Mouse (Mus musculus) liver, embryonic 13.5 days (tissue): ENCODE data around the gene Abhd16b. TPM values are rescaled to one million over a fixed set of nuclear protein-coding genes. Genes with fewer than 3 reads are reported as not detected.

ENCODE experiments used
- ATAC-seq: fragments of 200-750 bp; cut with Nextera tagmentation; 2 replicates; pipeline ENCODE4 v1.8.0; 2017; ENCODE audit warnings: low read depth, mild to moderate bottlenecking, moderate number of reproducible peaks, moderate library complexity
- DNase-seq: peaks from one replicate; pipeline ENCODE4 v3.0.0; 2022
- H3K27ac ChIP-seq: fragments of 300-500 bp; sonication (generic); 2 replicates; pipeline ENCODE4 v1.5.1; 2015; ENCODE audit warnings: moderate library complexity, mild to moderate bottlenecking, inconsistent platforms
- H3K27me3 ChIP-seq: fragments of 300-500 bp; sonication (generic); 2 replicates; pipeline ENCODE4 v1.6.1; 2015; ENCODE audit warnings: mild to moderate bottlenecking, inconsistent platforms
- H3K36me3 ChIP-seq: fragments of 300-500 bp; sonication (generic); 2 replicates; pipeline ENCODE4 v1.6.1; 2015; ENCODE audit warnings: mild to moderate bottlenecking, inconsistent platforms
- H3K4me1 ChIP-seq: fragments of 300-500 bp; sonication (generic); replicated peaks from 2 replicates; pipeline ENCODE4 v1.6.1; 2015; ENCODE audit warnings: inconsistent platforms
- H3K4me2 ChIP-seq: fragments of 300-500 bp; sonication (generic); 2 replicates; pipeline ENCODE4 v1.6.1; 2015; ENCODE audit warnings: inconsistent platforms, mild to moderate bottlenecking, moderate library complexity
- H3K4me3 ChIP-seq: fragments of 300-500 bp; sonication (generic); replicated peaks from 2 replicates; pipeline ENCODE4 v1.5.1; 2015; ENCODE audit warnings: mild to moderate bottlenecking, inconsistent platforms
- H3K9ac ChIP-seq: fragments of 300-500 bp; sonication (generic); 2 replicates; pipeline ENCODE4 v1.6.1; 2015; ENCODE audit warnings: mild to moderate bottlenecking, inconsistent platforms
- H3K9me3 ChIP-seq: fragments of 300-500 bp; sonication (generic); replicated peaks from 2 replicates; pipeline ENCODE4 v1.6.1; 2016; ENCODE audit warnings: inconsistent platforms
- WGBS: fragments of 180-500 bp; shearing (Covaris S2); methylation state at CpG from one replicate; pipeline ENCODE4 v1.1.7; 2015; ENCODE audit not compliant: insufficient replicate concordance; 5-methylcytosine and 5-hydroxymethylcytosine counted together
- polyA plus RNA-seq: library from polyadenylated mRNA; unstranded; fragments of >200 nt; fragmentation: Nextera tagmentation; extraction: Ambion mirVana; gene quantifications from 2 replicates; pipeline ENCODE4 v1.2.1, GENCODE M21; 2015

The Abhd16b gene
- polyA plus RNA-seq, 1 experiment from 2014 or later, result 0.06 TPM

- Histone ChIP-seq H3K9ac (no peak overlapping the region), H3K4me3 (no peak overlapping the region), H3K4me2 (no peak overlapping the region), H3K9me3 (no peaks in the 10 kb centered on the region), H3K27ac (no peak overlapping the region), H3K36me3 (peaks cover 97% of the 10 kb centered on the region), H3K4me1 (no peaks in the 10 kb centered on the region), H3K27me3 (no peaks in the 10 kb centered on the region)
- WGBS, result 89% methylated on average over 8 of the region's 8 CpGs
- DNase-seq, result no peak
- ATAC-seq, result no peak
Measured at GRCm38 (mm10) chr2:181511231-181511630, 18.2 kb downstream of the Abhd16b start.

- Histone ChIP-seq H3K4me2 (peak overlapping the region; percentile 81), H3K9me3 (no peaks in the 10 kb centered on the region), H3K27ac (peak overlapping the region; percentile 98), H3K9ac (peak overlapping the region; percentile 96), H3K36me3 (peaks cover 40% of the 10 kb centered on the region), H3K4me3 (peak overlapping the region; percentile 91), H3K27me3 (no peaks in the 10 kb centered on the region), H3K4me1 (peaks cover 42% of the 10 kb centered on the region)
- ATAC-seq (no peak), DNase-seq (no peak)
- 63% methylated on average over 3 of the region's 3 CpGs for WGBS
Measured at GRCm38 (mm10) chr2:181519201-181519600, 26.2 kb downstream of the Abhd16b start.

GRCm38 (mm10) chr2:181520118-181520935 is 27.3 kb downstream of the Abhd16b start, which contains the start of gene Dnajc5:
TSS of gene Dnajc5 (plus strand) at chr2:181520485.
- Histone ChIP-seq H3K27me3 (no peaks in the 10 kb centered on the region), H3K4me1 (peaks cover 46% of the 10 kb centered on the region), H3K9ac (peak within 1 kb of the TSS; percentile 96), H3K9me3 (no peaks in the 10 kb centered on the region), H3K4me3 (peak within 1 kb of the TSS; percentile 91), H3K27ac (peak within 1 kb of the TSS; percentile 98), H3K4me2 (peak within 1 kb of the TSS; percentile 81), H3K36me3 (peaks cover 32% of the 10 kb centered on the region)
- peak; percentile 99 for DNase-seq
- under 1% methylated on average over 74 of the region's 74 CpGs for WGBS
- ATAC-seq, result peak; percentile 96

- Histone ChIP-seq H3K9ac (peak overlapping the region; percentile 96), H3K27ac (peak overlapping the region; percentile 98), H3K9me3 (no peaks in the 10 kb centered on the region), H3K27me3 (no peaks in the 10 kb centered on the region), H3K4me1 (peaks cover 46% of the 10 kb centered on the region), H3K4me2 (peak overlapping the region; percentile 81), H3K36me3 (peaks cover 28% of the 10 kb centered on the region), H3K4me3 (peak overlapping the region; percentile 91)
- ATAC-seq (no peak), DNase-seq (no peak)
- under 1% methylated on average over 17 of the region's 17 CpGs for WGBS
Measured at GRCm38 (mm10) chr2:181520936-181521227, 27.9 kb downstream of the Abhd16b start.

- Histone ChIP-seq H3K9ac (peak overlapping the region; percentile 96), H3K27me3 (no peaks in the 10 kb centered on the region), H3K27ac (peak overlapping the region; percentile 58), H3K4me3 (peak overlapping the region; percentile 91), H3K4me2 (peak overlapping the region; percentile 81), H3K9me3 (no peaks in the 10 kb centered on the region), H3K4me1 (peaks cover 46% of the 10 kb centered on the region), H3K36me3 (peaks cover 22% of the 10 kb centered on the region)
- no peak for ATAC-seq
- WGBS, result 28% methylated on average over 10 of the region's 10 CpGs
- no peak for DNase-seq
Measured at GRCm38 (mm10) chr2:181521491-181521890, 28.5 kb downstream of the Abhd16b start.

GRCm38 (mm10) chr2:181522811-181523210 is 29.8 kb downstream of the Abhd16b start:
- H3K36me3 ChIP-seq, result peaks cover 14% of the 10 kb centered on the region
- peak overlapping the region; percentile 81 for H3K4me2 ChIP-seq
- H3K27me3 ChIP-seq, result no peaks in the 10 kb centered on the region
- no peak for ATAC-seq
- 45% methylated on average over 5 of the region's 5 CpGs for WGBS
- peak overlapping the region; percentile 91 for H3K4me3 ChIP-seq
- no peaks in the 10 kb centered on the region for H3K9me3 ChIP-seq
- peaks cover 46% of the 10 kb centered on the region for H3K4me1 ChIP-seq
- no peak overlapping the region for H3K9ac ChIP-seq
- peak; percentile 42 for DNase-seq
- H3K27ac ChIP-seq, result peak overlapping the region; percentile 58; the same call in 1 of the 2 replicates

GRCm38 (mm10) chr2:181525526-181525925 is 32.5 kb downstream of the Abhd16b start:
- DNase-seq (no peak), ATAC-seq (no peak)
- Histone ChIP-seq H3K9me3 (no peaks in the 10 kb centered on the region; the same call in 1 of the 2 replicates), H3K27ac (no peak overlapping the region), H3K4me2 (no peak overlapping the region), H3K36me3 (peaks cover 28% of the 10 kb centered on the region), H3K4me3 (no peak overlapping the region), H3K9ac (no peak overlapping the region), H3K27me3 (no peaks in the 10 kb centered on the region), H3K4me1 (peaks cover 33% of the 10 kb centered on the region)
- 80% methylated on average over 5 of the region's 5 CpGs for WGBS

GRCm38 (mm10) chr2:181529076-181529475 is 36.1 kb downstream of the Abhd16b start:
- peaks cover 49% of the 10 kb centered on the region for H3K36me3 ChIP-seq
- DNase-seq, result no peak
- WGBS, result 86% methylated on average over 1 of the region's 1 CpGs

GRCm38 (mm10) chr2:181532589-181532988 is 39.6 kb downstream of the Abhd16b start:
- no peak overlapping the region for H3K9ac ChIP-seq
- no peaks in the 10 kb centered on the region for H3K27me3 ChIP-seq
- H3K4me1 ChIP-seq, result peaks cover 23% of the 10 kb centered on the region
- no peak overlapping the region for H3K4me2 ChIP-seq
- H3K9me3 ChIP-seq, result no peaks in the 10 kb centered on the region; the same call in 1 of the 2 replicates
- no peak overlapping the region for H3K4me3 ChIP-seq
- WGBS, result 78% methylated on average over 3 of the region's 3 CpGs
- peaks cover 44% of the 10 kb centered on the region for H3K36me3 ChIP-seq
- DNase-seq (no peak), ATAC-seq (no peak)
- H3K27ac ChIP-seq, result no peak overlapping the region

More at GRCm38 (mm10) chr2:181529076-181529475, 36.1 kb downstream of the Abhd16b start:
- H3K9ac ChIP-seq, result no peak overlapping the region
- no peak overlapping the region for H3K4me3 ChIP-seq
- no peak overlapping the region for H3K4me2 ChIP-seq
- H3K27ac ChIP-seq, result no peak overlapping the region
- H3K27me3 ChIP-seq, result no peaks in the 10 kb centered on the region
- H3K9me3 ChIP-seq, result no peaks in the 10 kb centered on the region; the same call in 1 of the 2 replicates
- peaks cover 10% of the 10 kb centered on the region for H3K4me1 ChIP-seq
- no peak for ATAC-seq

GRCm38 (mm10) chr2:181536410-181536809 is 43.4 kb downstream of the Abhd16b start:
- Histone ChIP-seq H3K4me2 (no peak overlapping the region), H3K27me3 (no peaks in the 10 kb centered on the region), H3K9ac (no peak overlapping the region; the same call in 1 of the 2 replicates), H3K27ac (no peak overlapping the region), H3K4me3 (no peak overlapping the region), H3K36me3 (peaks cover 15% of the 10 kb centered on the region), H3K4me1 (peaks cover 33% of the 10 kb centered on the region), H3K9me3 (no peaks in the 10 kb centered on the region)
- DNase-seq (no peak), ATAC-seq (no peak)
- 61% methylated on average over 2 of the region's 2 CpGs for WGBS

GRCm38 (mm10) chr2:181537444-181538047 is 44.5 kb downstream of the Abhd16b start:
- H3K27me3 ChIP-seq, result no peaks in the 10 kb centered on the region
- peak overlapping the region; percentile 69 for H3K27ac ChIP-seq
- H3K4me2 ChIP-seq, result peak overlapping the region; percentile 32; the same call in 1 of the 2 replicates
- peaks cover 4% of the 10 kb centered on the region; the same call in 1 of the 2 replicates for H3K36me3 ChIP-seq
- peak; percentile 77 for ATAC-seq
- no peak overlapping the region; the same call in 1 of the 2 replicates for H3K4me3 ChIP-seq
- peak overlapping the region; percentile 39; the same call in 1 of the 2 replicates for H3K9ac ChIP-seq
- H3K9me3 ChIP-seq, result no peaks in the 10 kb centered on the region
- peaks cover 32% of the 10 kb centered on the region for H3K4me1 ChIP-seq
- WGBS, result 49% methylated on average over 2 of the region's 2 CpGs
- peak; percentile 24 for DNase-seq
